14 mouse cellular contexts compared by ENCODE assay signal in genomic region chr3:53289589-53290219, GRCm38 (mm10).
DNase-seq lines count a peak whose midpoint lies in the region; ATAC-seq and TF ChIP-seq lines count a peak whose summit lies in the region.
"Had no signal": no experiment of that assay in that cellular context is flagged by ENCODE, and none has a peak within 500 bp of the region (broad histone marks: within the 10 kb centered on the region; RNA-seq: fewer than 3 reads in every experiment).

No protein-coding gene starts in this region.

- peak; percentile 4 for DNase-seq in kidney, adult 18-20 months
- DNase-seq in kidney, postnatal 36 days: no peak
- DNase-seq in midbrain, embryonic 14.5 days: peak; percentile 8
- no peak for DNase-seq in midbrain, postnatal 0 days (ENCODE audit: low spot score)
- DNase-seq in limb, embryonic 10.5 days (ENCODE audit: low spot score): no peak
- peak; percentile 10 for DNase-seq in ovary, postnatal 36 days (ENCODE audit: low spot score)
- DNase-seq in thymus, postnatal 14 days: no peak
- DNase-seq: lung, adult 2 months; right cerebral cortex, postnatal 14 days; thymus, postnatal 4 days had no signal

- H3K4me1 ChIP-seq in midbrain, embryonic 14.5 days (ENCODE audit: control insufficient read depth, insufficient read depth, low read length): no peaks in the 10 kb centered on the region
- H3K4me1 ChIP-seq in midbrain, postnatal 0 days (ENCODE audit: insufficient read depth, low read length): no peaks in the 10 kb centered on the region
- H3K4me1 ChIP-seq in limb, embryonic 10.5 days: peaks cover 39% of the 10 kb centered on the region
- H3K4me1 ChIP-seq: embryonic facial prominence, embryonic 13.5 days had no signal

- ATAC-seq in midbrain, embryonic 14.5 days (ENCODE audit: low FRiP score, low TSS enrichment): no peak
- ATAC-seq in midbrain, postnatal 0 days (ENCODE audit: low FRiP score): no peak

- no peak overlapping the region for H3K4me2 ChIP-seq in midbrain, embryonic 14.5 days (ENCODE audit: low read length)
- no peak overlapping the region for H3K4me2 ChIP-seq in midbrain, postnatal 0 days (ENCODE audit: low read depth, low read length, poor library complexity, severe bottlenecking)
- H3K4me2 ChIP-seq: embryonic facial prominence, embryonic 13.5 days; heart, embryonic 12.5 days; hindbrain, embryonic 15.5 days had no signal

- no peaks in the 10 kb centered on the region for H3K9me3 ChIP-seq in midbrain, embryonic 14.5 days (ENCODE audit: control insufficient read depth, low read length)
- H3K9me3 ChIP-seq in midbrain, postnatal 0 days (ENCODE audit: low read length): no peaks in the 10 kb centered on the region
- H3K9me3 ChIP-seq in limb, embryonic 10.5 days (replicated peaks): no peaks in the 10 kb centered on the region
- H3K9me3 ChIP-seq: embryonic facial prominence, embryonic 13.5 days; hindbrain, embryonic 15.5 days had no signal

- H3K9ac ChIP-seq in midbrain, embryonic 14.5 days (replicated peaks; ENCODE audit: low read length): no peak overlapping the region
- H3K9ac ChIP-seq in midbrain, postnatal 0 days (replicated peaks; ENCODE audit: low read length, poor library complexity, severe bottlenecking): no peak overlapping the region
- H3K9ac ChIP-seq: embryonic facial prominence, embryonic 13.5 days; heart, embryonic 12.5 days; hindbrain, embryonic 15.5 days had no signal

- H3K36me3 ChIP-seq in midbrain, embryonic 14.5 days (ENCODE audit: control insufficient read depth, insufficient read depth, low read length): no peaks in the 10 kb centered on the region
- H3K36me3 ChIP-seq in midbrain, postnatal 0 days (ENCODE audit: insufficient read depth, low read length): no peaks in the 10 kb centered on the region
- no peaks in the 10 kb centered on the region for H3K36me3 ChIP-seq in limb, embryonic 10.5 days
- H3K36me3 ChIP-seq: embryonic facial prominence, embryonic 13.5 days; heart, embryonic 12.5 days; hindbrain, embryonic 15.5 days had no signal

- H3K4me3 ChIP-seq in midbrain, embryonic 14.5 days (replicated peaks; ENCODE audit: low read depth, low read length): no peak overlapping the region
- no peak overlapping the region for H3K4me3 ChIP-seq in midbrain, postnatal 0 days (ENCODE audit: low read depth, low read length)
- H3K4me3 ChIP-seq in limb, embryonic 10.5 days: no peak overlapping the region
- H3K4me3 ChIP-seq: embryonic facial prominence, embryonic 13.5 days; heart, embryonic 12.5 days; hindbrain, embryonic 15.5 days had no signal

- H3K27me3 ChIP-seq in midbrain, embryonic 14.5 days (ENCODE audit: control insufficient read depth, insufficient read depth, low read length): no peaks in the 10 kb centered on the region
- no peaks in the 10 kb centered on the region for H3K27me3 ChIP-seq in midbrain, postnatal 0 days (ENCODE audit: insufficient read depth, low read length)
- H3K27me3 ChIP-seq in limb, embryonic 10.5 days (ENCODE audit: low read depth, poor library complexity, severe bottlenecking): no peaks in the 10 kb centered on the region
- H3K27me3 ChIP-seq: CH12.LX; heart, embryonic 12.5 days; hindbrain, embryonic 15.5 days had no signal

- H3K27ac ChIP-seq in midbrain, embryonic 14.5 days (replicated peaks; ENCODE audit: low read depth, low read length): no peak overlapping the region
- H3K27ac ChIP-seq in midbrain, postnatal 0 days (ENCODE audit: low read depth, low read length): no peak overlapping the region; the same call in 1 of the 2 replicates
- 0 out of 2 replicates have a peak overlapping the region, but pooled peaks have one; percentile 19 for H3K27ac ChIP-seq in limb, embryonic 10.5 days
- H3K27ac ChIP-seq: embryonic facial prominence, embryonic 13.5 days; hindbrain, embryonic 15.5 days had no signal

- TF ChIP-seq CTCF in midbrain, postnatal 0 days (IDR thresholded peaks at IDR 0.05): no peak

- WGBS in midbrain, embryonic 14.5 days: 84% methylated on average over 14 of the region's 14 CpGs
- 71% methylated on average over 14 of the region's 14 CpGs for WGBS in midbrain, postnatal 0 days
- 54% methylated on average over 14 of the region's 14 CpGs for WGBS in limb, embryonic 10.5 days

Comparison
In these comparisons a context has a peak if more than half of its experiments do, and no peak if none do; other contexts are left out.
1. DNase-seq: peak in kidney, adult 18-20 months (single experiment), midbrain, embryonic 14.5 days (single experiment) and ovary, postnatal 36 days (single experiment); none in kidney, postnatal 36 days (0 of 2), midbrain, postnatal 0 days (single experiment), limb, embryonic 10.5 days (single experiment) and thymus, postnatal 14 days (single experiment).